Mouse (Mus musculus) liver, postnatal 0 days (tissue): ENCODE results near the gene AC109138.7. TPM values are rescaled to one million over a fixed set of nuclear protein-coding genes. Genes with fewer than 3 reads are reported as not detected.

Experiments
- ATAC-seq: fragments of 200-750 bp; cut with Nextera tagmentation; 2 replicates; pipeline ENCODE4 v1.8.0; 2017; ENCODE audit warnings: mild to moderate bottlenecking, moderate library complexity
- DNase-seq: peaks from one replicate; pipeline ENCODE4 v3.0.0-alpha.2; 2016
- H3K27ac ChIP-seq: fragments of 300-500 bp; sonication (generic); 2 replicates; pipeline ENCODE4 v1.5.1; 2014; ENCODE audit warnings: antibody characterized with exemption, moderate library complexity, mild to moderate bottlenecking, low read depth
- H3K27me3 ChIP-seq: fragments of 300-500 bp; sonication (generic); 2 replicates; pipeline ENCODE4 v1.6.1; 2014; ENCODE audit warnings: low read length, control low read depth, mixed read lengths; ENCODE audit not compliant: insufficient read depth
- H3K36me3 ChIP-seq: fragments of 300-500 bp; sonication (generic); replicated peaks from 2 replicates; pipeline ENCODE4 v1.6.1; 2014; ENCODE audit warnings: mild to moderate bottlenecking, control low read depth, low read length, moderate library complexity, mixed read lengths; ENCODE audit not compliant: insufficient read depth
- H3K4me1 ChIP-seq: fragments of 300-500 bp; sonication (generic); 2 replicates; pipeline ENCODE4 v1.6.1; 2014; ENCODE audit warnings: antibody characterized with exemption, mild to moderate bottlenecking, control low read depth; ENCODE audit not compliant: insufficient read depth
- H3K4me2 ChIP-seq: fragments of 300-500 bp; sonication (generic); 2 replicates; pipeline ENCODE4 v1.6.1; 2014; ENCODE audit warnings: low read depth, mild to moderate bottlenecking, low read length, moderate library complexity, mixed read lengths
- H3K4me3 ChIP-seq: fragments of 300-500 bp; sonication (generic); 2 replicates; pipeline ENCODE4 v1.5.1; 2014; ENCODE audit warnings: low read depth, low read length
- H3K9ac ChIP-seq: fragments of 300-500 bp; sonication (generic); replicated peaks from 2 replicates; pipeline ENCODE4 v1.6.1; 2014; ENCODE audit warnings: mild to moderate bottlenecking, moderate library complexity
- H3K9me3 ChIP-seq: fragments of 300-500 bp; sonication (generic); 2 replicates; pipeline ENCODE4 v1.6.1; 2016; ENCODE audit warnings: mild to moderate bottlenecking, control low read depth, low read length, mixed read lengths
- CTCF ChIP-seq: sonication (generic); IDR thresholded peaks from 2 replicates; pipeline ENCODE4 v1.5.1; 2016; ENCODE audit warnings: antibody characterized with exemption, low read depth
- EP300 ChIP-seq: IDR thresholded peaks from 2 replicates; pipeline ENCODE4 v1.6.1; 2016; ENCODE audit warnings: antibody characterized with exemption, low read depth, mild to moderate bottlenecking
- WGBS: fragments of 180-500 bp; shearing (Covaris S2); extraction: QIAGEN DNeasy Blood & Tissue Kit; methylation state at CpG from one replicate; pipeline ENCODE4 v1.1.7; 2014; ENCODE audit not compliant: insufficient replicate concordance; 5-methylcytosine and 5-hydroxymethylcytosine counted together
- polyA plus RNA-seq: library from polyadenylated mRNA; unstranded; fragments of >200 nt; fragmentation: Nextera tagmentation; extraction: Ambion mirVana; gene quantifications from 2 replicates; pipeline ENCODE4 v1.2.1, GENCODE M21; 2015

Gene AC109138.7
- polyA plus RNA-seq, 1 experiment from 2014 or later = not detected

DNA sequence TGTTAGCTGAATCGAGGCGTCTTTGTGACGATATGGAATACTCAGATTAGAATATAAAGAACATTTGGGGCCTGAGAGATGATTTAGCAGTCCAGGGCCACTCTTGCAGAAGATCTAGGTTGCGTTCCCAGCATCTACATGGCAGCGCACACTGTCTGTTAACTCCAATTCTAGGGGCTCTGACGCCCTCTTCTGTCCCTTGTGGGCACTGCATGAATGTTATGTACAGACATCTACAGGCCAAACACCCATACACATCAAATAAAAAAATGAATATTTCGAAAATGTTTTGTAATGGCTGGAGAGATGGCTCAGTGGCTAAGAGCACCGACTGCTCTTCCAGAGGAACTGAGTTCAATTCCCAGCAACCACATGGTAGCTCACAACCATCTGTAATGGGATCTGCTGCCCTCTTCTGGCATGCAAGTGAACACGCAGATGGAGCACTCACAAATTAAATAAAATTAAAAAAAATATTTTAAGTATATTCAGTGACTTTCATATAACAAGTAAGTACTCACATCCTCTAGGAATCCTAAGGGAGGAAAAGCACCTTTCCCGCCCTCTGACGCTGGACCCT, 41.5 kb downstream of the AC109138.7 start:
- H3K27ac ChIP-seq = no peak overlapping the region
- no peaks in the 10 kb centered on the region for H3K27me3 ChIP-seq
- TF ChIP-seq CTCF (peak; percentile 59), EP300 (no peak)
- peaks cover 9% of the 10 kb centered on the region for H3K4me1 ChIP-seq
- no peak overlapping the region for H3K4me3 ChIP-seq
- WGBS = 78% methylated on average over 11 of the region's 11 CpGs
- no peaks in the 10 kb centered on the region for H3K9me3 ChIP-seq
- no peak for ATAC-seq
- DNase-seq = no peak
- H3K9ac ChIP-seq = no peak overlapping the region
- H3K4me2 ChIP-seq = no peak overlapping the region
- H3K36me3 ChIP-seq = no peaks in the 10 kb centered on the region

DNA sequence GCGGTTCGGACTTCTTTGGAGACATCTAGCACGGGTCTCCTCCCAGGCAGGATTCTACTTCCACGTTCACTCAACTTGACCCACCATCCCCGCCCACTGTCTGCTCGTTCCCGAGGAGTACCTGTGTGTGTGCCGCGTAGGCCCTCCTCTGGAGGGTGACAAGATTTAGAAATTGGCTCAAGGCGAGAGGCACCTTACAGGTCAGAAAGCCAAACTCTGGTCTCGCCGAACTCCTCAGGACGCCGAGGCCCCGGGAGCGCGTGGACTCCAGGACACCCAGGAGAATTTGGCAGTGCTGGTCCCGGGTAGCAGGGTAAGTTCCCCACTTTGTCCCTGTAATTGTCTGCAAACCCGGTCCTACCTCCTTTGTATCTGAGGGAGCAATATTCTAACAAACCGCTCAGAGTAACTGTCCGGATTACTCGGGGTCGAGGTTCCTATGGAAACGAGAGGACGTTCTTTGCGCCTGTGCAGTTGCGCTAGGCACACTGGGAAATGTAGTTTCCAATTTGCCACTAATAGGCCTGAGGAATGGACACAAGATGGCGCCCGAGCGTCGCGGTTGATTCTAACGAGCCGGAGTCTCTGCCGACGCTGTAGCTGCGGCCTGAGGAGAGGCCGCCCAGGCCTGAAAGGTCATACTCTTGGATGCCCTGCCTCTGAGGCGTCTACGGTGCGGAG, 43.2 kb downstream of the AC109138.7 start:
- Histone ChIP-seq H3K4me1 (peaks cover 15% of the 10 kb centered on the region), H3K9ac (peak overlapping the region; percentile 60), H3K27me3 (no peaks in the 10 kb centered on the region), H3K36me3 (no peaks in the 10 kb centered on the region), H3K4me2 (peak overlapping the region; percentile 97), H3K27ac (no peak overlapping the region), H3K4me3 (peak overlapping the region; percentile 71), H3K9me3 (no peaks in the 10 kb centered on the region)
- peak; percentile 84 for ATAC-seq
- TF ChIP-seq EP300 (no peak), CTCF (peak; percentile 98)
- under 1% methylated on average over 41 of the region's 41 CpGs for WGBS
- DNase-seq = peak; percentile 93

DNA sequence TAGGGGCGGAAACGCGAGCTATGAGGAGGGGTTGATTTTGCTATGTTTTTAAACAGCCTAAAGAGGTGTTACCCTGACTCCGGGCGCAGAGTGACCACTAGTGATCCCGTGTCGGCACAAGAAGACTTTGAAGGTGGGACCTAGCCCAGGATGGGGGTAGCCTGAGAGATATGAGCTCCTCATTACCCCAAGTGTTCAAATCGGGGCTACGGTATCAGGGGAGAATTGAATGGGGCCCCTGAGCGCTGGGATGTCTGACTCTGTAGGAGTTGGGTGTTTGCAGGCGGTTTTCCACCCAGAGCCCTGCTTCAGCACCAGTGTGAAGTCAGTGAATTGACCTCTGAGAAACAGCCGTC, 43.7 kb downstream of the AC109138.7 start:
- WGBS = 34% methylated on average over 12 of the region's 12 CpGs
- no peak for TF ChIP-seq CTCF
- TF ChIP-seq EP300 = no peak
- ATAC-seq = no peak
- Histone ChIP-seq H3K36me3 (no peaks in the 10 kb centered on the region), H3K27me3 (no peaks in the 10 kb centered on the region), H3K9ac (peak overlapping the region; percentile 49; the same call in 1 of the 2 replicates), H3K9me3 (no peaks in the 10 kb centered on the region), H3K4me2 (peak overlapping the region; percentile 97), H3K4me1 (peaks cover 18% of the 10 kb centered on the region), H3K27ac (no peak overlapping the region; the same call in 1 of the 2 replicates), H3K4me3 (peak overlapping the region; percentile 71)
- DNase-seq = no peak

DNA sequence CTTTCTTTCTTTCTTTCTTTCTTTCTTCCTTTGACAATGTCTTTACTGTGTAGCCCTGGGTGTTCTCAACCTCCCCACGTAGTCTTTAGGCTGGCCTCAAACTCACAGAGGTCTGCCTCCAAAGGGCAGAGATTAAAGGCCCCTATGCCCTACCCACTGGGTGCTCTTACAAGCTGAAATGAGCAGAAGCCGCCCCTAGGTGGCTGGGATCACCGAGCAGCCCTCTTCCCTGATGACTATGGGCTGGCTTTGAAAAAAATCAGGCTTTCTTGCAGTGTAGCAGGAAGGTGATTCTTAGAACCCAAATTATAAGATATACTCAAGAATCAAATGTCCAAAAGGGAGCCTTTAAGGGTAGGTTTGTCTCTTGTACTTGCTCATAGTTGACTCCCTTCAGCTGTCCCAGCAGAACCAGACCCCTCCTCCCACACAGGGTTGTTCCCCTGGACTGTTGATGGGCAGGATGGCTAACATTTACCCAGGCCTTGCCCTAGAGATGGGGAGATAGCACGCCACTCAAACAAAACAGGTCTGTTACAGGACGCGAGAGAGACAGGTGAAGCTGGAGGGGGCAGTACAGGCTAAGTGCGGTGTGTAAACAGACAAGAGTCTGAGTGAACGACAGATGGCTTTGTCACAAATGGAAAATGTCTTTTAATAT, 47.0 kb downstream of the AC109138.7 start:
- 50% methylated on average over 8 of the region's 8 CpGs for WGBS
- peak; percentile 66 for ATAC-seq
- Histone ChIP-seq H3K36me3 (no peaks in the 10 kb centered on the region), H3K4me3 (no peak overlapping the region), H3K27me3 (no peaks in the 10 kb centered on the region), H3K4me1 (peaks cover 23% of the 10 kb centered on the region), H3K4me2 (no peak overlapping the region), H3K9me3 (no peaks in the 10 kb centered on the region), H3K9ac (no peak overlapping the region), H3K27ac (peak overlapping the region; percentile 12; the same call in 1 of the 2 replicates)
- TF ChIP-seq CTCF = peak; percentile 46
- no peak for TF ChIP-seq EP300
- peak; percentile 41 for DNase-seq

DNA sequence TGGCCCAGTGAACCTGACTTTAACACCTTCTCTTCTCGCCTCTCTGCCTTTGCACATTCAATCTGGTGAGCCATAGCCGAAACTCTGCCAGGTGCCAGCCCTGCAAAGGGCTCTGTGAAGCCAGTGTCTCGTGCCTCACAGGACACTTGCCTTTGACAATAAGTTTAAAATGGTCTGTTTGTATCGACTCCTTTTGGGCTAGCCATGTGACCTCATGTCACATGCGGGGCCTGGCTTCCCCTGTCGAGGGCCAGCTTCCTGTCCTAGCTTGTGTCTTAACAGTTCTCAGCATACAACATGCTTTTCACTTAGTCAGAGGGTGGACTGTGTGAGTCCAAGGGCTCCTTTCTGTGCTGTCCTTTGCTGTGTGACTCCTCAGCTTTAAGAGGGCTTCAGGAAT, 48.6 kb downstream of the AC109138.7 start:
- 47% methylated on average over 6 of the region's 6 CpGs for WGBS
- no peak overlapping the region for H3K27ac ChIP-seq
- H3K4me1 ChIP-seq = peaks cover 18% of the 10 kb centered on the region
- no peak overlapping the region for H3K4me2 ChIP-seq
- H3K36me3 ChIP-seq = no peaks in the 10 kb centered on the region
- H3K9me3 ChIP-seq = no peaks in the 10 kb centered on the region
- ATAC-seq (0 out of 2 replicates have a peak, but pooled peaks have one; percentile 7), DNase-seq (no peak)
- no peak overlapping the region for H3K4me3 ChIP-seq
- H3K27me3 ChIP-seq = no peaks in the 10 kb centered on the region
- H3K9ac ChIP-seq = no peak overlapping the region
- TF ChIP-seq CTCF (no peak), EP300 (no peak)

DNA sequence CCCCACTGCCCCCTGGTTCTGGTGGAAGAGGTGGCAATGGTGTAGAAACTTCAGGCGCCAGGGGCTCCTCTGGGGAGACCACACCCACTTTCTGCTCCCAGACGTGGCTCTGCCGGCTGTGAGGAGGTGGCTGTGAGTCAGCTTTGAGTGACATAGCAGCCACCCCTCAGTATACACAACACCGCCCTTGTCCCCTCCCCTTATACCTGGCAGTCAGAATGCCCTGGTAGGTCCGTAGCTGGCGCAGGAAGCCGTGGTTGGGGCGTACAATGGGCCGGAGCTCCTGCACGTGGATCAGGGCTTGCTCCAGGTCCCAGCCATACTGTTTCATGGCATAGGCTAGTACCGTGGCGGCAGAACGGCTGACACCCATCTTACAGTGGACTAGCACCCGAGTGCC, 49.5 kb downstream of the AC109138.7 start:
- no peak for ATAC-seq
- H3K4me3 ChIP-seq = no peak overlapping the region
- no peaks in the 10 kb centered on the region for H3K36me3 ChIP-seq
- DNase-seq = no peak
- peaks cover 18% of the 10 kb centered on the region for H3K4me1 ChIP-seq
- H3K4me2 ChIP-seq = no peak overlapping the region
- no peaks in the 10 kb centered on the region for H3K9me3 ChIP-seq
- TF ChIP-seq CTCF (no peak), EP300 (no peak)
- WGBS = 67% methylated on average over 14 of the region's 14 CpGs
- H3K9ac ChIP-seq = no peak overlapping the region
- no peak overlapping the region for H3K27ac ChIP-seq
- no peaks in the 10 kb centered on the region for H3K27me3 ChIP-seq
